Mouse (Mus musculus): ENCODE measurements around the gene Nup98.

DNA sequence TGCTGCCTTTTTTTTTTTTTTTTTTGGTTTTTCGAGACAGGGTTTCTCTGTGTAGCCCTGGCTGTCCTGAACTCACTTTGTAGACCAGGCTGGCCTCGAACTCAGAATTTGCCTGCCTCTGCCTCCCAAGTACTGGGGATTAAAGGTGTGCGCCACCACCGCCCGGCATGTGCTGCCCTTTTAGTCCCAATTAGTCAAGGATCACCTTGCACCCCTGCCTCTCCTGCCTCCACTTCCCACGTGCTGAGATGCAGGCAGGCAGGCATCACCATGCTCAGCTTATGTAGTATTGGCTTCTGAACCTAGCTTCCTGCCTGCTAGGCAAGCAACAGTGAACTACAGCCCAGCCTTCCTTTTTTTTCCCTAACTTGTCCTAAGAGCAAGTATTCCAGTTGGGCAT, 92.6 kb downstream of the Nup98 start:
- no peak for TF ChIP-seq GATA1 (IDR thresholded peaks at IDR 0.05; ENCODE audit: borderline replicate concordance, low read length)
- TF ChIP-seq FLI1 (IDR thresholded peaks at IDR 0.05; ENCODE audit: low read length): no peak

Data from megakaryocyte, embryonic 14.5 days (primary cell).